Mouse (Mus musculus) testis, adult 2 months (tissue): ENCODE measurements around the gene B3gnt2.

ENCODE experiments used
- CTCF ChIP-seq: fragments of 200-500 bp; IDR thresholded peaks from 2 replicates; pipeline ENCODE4 v1.5.1; 2012; ENCODE audit warnings: low read depth, mild to moderate bottlenecking, inconsistent platforms, low read length, moderate library complexity; ENCODE audit not compliant: control insufficient read depth, insufficient read depth, insufficient replicate concordance
- POLR2A ChIP-seq: fragments of 200-500 bp; IDR thresholded peaks from 2 replicates; pipeline ENCODE4 v1.6.1; 2012; ENCODE audit warnings: low read depth, mild to moderate bottlenecking, inconsistent platforms, low read length, moderate library complexity; ENCODE audit not compliant: control insufficient read depth

DNA sequence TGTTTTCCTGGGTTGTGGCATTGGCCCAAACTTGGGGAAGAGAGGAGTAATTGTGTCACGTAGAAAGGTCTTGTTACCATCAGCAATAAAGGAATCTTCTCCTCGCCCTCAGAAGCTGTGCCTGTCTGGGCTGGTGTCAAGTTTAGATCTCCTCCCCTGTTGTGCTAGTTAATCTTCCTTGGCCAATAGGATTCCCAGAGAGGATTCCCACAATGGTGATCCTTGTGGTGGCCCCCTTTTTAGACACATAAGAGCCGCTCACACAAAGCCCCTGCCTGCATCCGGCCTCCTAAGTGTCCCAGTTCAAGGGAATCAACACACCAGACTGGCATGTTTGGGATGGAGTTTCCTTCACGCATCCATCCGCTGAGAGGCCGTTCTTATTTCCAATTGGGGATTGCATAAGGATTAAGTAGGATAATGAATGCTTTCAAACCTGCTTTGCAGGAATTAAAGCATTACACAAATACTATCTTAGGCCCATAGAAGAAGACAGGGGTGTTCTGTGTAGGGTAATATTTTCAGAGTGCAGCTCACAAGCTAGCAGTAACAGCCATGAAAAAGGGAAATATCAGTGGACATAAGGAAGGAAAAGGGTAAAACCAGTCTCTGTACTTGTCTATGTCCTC is 118.6 kb downstream of the B3gnt2 start:
- TF ChIP-seq CTCF = no peak
- TF ChIP-seq POLR2A = no peak
